Mouse (Mus musculus) ES-CJ7 (cell line): ENCODE data around the gene Rpusd1.
A peak's percentile ranks its signal among the peaks of the same experiment; 100 is the strongest.

ENCODE experiments used
- DNase-seq: peaks from one replicate; pipeline ENCODE4 v3.0.0; 2011; ENCODE audit warnings: low read depth, low spot score

Gene Rpusd1

DNA sequence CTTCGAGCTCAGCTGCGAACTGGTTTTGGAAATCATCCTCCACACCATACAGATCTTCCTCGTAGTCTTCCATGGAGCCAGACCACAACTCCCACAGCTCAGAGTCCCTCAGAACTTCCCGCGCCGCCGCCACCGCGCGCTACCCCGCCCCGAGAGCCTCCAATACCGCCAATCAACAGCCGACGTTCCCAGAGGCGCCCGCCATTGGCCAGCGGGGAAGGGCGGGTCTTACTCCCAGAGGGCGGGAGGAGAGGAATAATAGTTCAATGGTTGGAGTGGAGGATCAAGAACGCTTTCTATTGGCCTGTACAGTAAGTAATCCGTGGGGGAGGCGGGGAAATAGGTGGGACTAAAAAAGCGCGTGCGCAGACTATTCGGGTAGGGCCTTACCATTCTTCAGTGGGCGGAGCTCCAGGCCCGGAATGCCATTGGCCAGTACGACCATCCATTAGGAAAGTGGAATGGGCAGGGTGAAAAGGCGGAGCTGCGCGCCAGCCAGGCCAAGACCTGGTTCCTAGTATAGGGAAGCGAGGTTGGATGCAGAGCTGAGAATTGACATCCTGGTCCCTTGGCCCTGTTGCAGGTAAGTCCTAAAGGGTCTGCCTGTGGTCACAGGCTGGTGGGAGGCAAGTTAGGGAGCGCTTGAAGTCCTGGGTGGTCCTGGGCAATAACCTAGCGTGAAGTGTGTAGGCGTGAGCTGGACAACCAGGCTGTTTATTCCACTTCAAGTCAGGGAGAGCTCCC, at the start of gene Rpusd1, which contains the start of gene Chtf18:
TSS of gene Rpusd1 (plus strand) at position 406 of the 744 bp plus-strand sequence.
TSS of gene Chtf18 (minus strand) at position 155 of the 744 bp plus-strand sequence.
- DNase-seq, result peak; percentile 100

DNA sequence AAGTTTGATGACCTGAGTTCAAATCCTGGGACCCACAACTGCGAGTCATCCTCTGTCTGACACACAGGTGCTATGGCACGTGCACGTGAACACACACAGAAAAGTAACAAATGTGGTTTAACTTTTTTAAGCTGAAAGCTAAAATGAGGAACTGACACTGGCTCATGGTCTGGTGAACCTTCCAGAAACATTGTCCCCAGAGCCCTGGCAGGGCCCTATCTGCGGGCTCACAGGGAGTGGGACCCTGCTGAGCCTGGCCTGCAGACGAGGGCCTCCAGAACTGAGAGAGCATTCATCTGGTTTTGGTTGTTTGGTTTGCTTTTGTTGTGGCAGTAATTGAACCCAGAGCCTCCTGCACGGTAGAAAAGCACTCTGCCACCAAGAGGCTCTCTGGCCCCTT, 49.5 kb upstream of the Rpusd1 start:
- DNase-seq, result no peak

DNA sequence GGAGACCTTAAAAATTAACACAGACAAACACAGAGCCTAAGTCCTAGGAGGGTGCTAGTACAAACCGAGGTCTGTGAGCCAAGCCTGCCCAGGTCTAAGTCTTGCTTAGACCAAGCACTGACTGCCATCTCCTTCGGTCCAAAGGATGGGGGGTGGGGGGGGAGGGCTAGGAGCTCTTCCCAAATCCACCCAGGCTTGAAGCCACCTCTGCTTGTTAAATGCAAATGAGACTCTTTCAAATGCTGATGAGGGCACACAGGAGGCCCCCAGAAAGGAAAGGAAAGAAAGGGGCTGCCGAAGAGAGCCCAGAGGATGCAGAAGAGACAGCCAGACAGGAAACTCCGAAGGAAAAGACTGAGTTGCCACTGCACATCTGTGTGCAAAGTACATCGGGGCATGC, 47.7 kb upstream of the Rpusd1 start:
- peak; percentile 90 for DNase-seq

DNA sequence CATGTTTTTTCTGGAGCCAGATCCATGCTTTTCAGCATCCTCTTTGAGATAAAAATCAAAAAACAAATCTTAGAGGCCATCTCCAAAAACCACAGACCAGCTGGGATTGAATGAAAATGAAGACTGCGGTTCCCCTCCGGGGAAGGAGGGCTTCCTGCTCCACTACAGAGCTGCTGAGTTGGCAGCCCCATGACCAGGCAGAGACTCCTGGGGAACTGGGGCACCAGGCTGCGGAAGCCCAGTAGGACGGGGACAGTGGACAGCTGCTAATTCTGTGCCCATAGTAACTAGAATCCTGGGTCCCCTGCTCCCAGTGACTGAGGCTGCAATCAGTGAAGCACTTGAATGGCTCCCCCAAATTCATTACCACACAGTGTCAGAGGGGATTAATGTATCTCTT, 45.8 kb upstream of the Rpusd1 start:
- no peak for DNase-seq

DNA sequence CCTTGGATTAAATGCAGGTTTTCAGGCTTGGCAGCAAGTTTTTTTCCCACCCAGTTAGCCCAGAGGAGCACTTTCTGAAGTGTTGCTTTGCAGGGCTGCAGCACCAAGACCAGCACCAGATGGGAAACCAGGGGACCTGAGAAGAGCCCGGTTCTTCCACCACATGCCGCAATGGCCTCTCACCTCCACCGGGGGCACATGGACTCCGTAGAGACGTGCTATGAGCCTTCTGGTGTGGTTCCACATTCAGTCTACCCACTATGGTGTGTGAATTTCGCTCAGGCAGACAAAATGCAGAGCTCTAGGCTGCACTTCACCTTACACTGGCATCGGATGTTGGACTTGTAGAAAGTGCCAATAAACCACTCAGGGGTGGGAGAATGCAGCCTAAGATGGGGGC, 41.1 kb upstream of the Rpusd1 start:
- peak; percentile 45 for DNase-seq

DNA sequence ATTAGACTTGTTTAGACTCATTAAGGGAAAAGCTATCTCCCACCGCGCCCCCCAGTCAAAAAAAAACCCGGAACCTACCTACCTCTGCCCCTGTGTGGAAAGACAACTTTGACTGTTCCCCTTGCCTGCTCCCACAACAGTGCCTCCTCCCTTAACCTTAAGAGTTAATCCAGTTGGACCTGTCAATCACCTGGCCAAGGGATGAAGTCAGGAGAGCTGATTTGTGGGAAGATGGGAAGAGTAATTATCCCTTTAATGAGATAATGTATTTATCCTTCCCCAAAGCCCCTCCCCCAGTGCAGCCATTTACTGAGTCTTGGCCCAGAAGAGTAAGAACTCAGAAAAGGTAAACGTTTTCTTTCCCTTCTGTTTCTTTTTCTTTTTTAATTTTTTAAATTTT, 38.5 kb upstream of the Rpusd1 start:
- no peak for DNase-seq

DNA sequence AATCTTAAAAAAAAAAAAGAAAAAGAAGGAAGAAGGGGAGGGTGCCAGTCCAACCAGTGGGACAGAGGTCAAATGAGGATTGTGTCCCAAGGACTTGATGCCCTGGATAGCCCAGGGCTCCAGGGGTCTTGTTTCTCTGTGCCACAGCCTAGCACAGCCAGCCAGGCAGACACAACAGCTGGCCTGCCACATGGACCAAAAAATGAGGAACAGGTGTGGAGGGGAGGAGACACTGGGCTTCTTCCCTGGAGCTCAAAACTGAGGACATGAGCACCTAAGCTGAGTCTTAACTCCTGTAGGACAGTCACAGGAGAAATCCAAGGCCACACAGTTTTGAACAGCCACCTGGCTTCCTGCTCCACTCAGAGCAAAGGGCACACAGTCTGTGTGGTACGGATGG, 31.2 kb upstream of the Rpusd1 start:
- no peak for DNase-seq

DNA sequence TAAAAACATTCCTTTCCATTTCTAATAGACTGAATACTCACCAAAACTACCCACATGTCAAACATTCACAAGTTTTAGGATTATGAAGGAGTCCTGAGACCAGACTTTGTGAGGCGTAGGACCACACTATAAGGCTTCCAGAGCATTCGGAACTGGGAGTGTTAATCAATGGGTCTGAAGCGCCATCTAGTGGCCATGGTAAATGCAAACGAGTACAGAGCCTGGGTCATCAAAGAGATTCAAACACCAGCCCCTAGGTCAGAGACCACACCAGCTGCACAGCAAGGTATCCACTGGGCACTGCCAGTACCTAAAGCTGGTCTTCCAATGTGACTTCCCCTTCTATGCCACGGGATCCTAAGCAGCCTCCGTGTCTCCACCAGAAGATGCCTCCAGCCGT, 29.0 kb upstream of the Rpusd1 start:
- DNase-seq, result peak; percentile 74

DNA sequence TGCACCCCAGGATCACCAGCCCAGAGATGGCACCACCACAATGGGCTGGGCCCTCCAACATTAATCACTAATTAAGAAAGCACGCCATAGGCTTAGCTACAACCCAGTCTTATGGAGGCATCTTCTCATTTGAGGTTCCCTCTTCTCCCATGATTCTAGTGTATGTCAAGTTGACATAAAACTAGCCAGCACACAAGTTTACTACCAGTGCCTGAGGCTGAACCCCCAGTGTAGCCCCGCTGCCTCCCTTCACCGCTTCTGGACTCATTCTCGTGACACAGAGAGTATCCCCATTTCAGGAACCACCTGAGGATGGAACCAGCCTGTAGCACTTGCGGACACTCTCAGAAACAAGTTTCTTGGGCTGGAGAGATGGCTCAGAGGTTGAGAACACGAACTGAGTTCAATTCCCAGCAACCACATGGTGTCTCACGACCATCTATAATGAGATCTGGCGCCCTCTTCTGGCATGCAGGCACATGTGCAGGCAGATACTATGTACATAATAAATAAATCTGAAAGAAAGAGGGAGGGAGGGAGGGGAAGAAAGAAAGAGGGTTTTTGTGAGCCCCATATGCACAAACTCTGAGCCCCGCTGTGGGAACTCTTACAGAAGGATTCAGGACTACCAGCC, 26.5 kb upstream of the Rpusd1 start:
- peak; percentile 77 for DNase-seq

DNA sequence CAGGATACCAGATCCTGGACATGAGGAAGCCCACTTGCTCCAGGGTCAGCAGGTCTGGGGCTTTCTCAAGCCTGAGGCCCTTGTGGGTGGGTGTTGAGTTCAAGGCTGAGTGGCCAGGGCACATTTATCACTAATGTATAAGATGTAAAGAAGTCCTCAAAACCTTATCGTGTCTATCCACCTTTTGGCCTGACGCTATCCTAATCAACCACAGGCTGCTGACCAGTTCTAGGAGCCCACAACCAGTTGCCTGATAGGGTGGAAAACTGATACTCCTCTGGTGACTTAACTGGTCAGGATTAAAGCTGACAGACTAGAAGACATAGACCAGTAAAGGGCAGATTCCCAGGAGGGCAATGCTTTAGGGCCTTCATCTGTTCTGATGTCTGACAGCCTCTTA, 17.5 kb upstream of the Rpusd1 start:
- DNase-seq, result no peak

DNA sequence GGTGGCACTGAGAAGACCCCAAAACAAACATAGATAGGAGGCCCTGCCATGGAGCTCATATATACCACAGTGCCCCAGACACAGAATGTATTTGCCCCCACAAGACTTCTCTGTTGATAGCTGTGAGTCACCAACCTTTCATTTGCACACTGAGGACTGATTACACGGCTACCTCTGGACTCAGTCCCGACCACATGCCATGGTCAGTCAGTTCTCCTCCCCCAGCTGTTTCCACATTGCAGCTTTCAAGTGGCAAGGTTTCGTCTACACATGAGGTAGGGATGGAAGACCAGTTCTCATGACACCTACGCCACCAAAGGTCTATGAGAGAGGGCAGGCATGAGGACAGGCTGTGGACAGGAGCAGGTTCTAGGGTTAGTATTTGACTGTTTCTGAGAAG, 16.3 kb upstream of the Rpusd1 start:
- DNase-seq, result no peak

DNA sequence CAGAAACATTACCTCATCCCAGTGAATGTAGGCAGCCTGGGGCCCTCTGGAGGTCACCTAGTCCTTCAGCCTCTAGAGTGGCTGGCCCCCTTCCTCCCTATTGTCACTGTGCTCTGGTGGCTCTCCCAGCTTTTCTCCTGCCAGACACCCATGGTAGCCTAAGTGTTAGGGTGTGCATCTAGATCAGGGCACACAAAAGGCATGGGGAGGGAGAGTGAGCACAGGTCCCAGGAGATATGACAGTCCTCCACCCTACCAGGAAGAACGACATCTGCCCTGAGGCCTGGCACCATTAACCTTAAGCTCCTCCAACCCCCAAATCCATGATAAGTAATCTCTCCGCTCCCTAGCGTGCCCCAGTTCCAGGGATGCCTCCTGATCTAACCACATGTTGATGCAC, 11.8 kb upstream of the Rpusd1 start:
- no peak for DNase-seq

DNA sequence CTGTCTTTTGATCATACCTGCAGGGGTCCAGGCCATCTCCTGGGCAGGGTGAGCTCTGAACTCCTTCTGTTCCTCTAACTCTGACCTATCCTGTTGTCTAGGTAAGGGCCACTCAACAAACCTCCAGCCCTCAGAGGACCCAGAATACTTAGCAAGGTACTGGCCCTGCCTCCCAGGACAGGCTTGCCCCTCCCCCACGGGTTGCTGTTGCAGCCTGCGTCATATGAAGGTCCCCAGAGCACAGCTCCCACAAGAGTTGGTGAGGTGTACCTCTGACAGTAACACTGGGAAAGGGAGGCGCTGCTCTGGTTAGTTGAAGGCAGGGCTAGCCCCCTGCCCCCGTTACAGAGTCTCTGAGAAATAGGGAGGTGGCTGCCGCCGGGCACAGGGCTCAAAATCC, 11.3 kb upstream of the Rpusd1 start:
- no peak for DNase-seq

DNA sequence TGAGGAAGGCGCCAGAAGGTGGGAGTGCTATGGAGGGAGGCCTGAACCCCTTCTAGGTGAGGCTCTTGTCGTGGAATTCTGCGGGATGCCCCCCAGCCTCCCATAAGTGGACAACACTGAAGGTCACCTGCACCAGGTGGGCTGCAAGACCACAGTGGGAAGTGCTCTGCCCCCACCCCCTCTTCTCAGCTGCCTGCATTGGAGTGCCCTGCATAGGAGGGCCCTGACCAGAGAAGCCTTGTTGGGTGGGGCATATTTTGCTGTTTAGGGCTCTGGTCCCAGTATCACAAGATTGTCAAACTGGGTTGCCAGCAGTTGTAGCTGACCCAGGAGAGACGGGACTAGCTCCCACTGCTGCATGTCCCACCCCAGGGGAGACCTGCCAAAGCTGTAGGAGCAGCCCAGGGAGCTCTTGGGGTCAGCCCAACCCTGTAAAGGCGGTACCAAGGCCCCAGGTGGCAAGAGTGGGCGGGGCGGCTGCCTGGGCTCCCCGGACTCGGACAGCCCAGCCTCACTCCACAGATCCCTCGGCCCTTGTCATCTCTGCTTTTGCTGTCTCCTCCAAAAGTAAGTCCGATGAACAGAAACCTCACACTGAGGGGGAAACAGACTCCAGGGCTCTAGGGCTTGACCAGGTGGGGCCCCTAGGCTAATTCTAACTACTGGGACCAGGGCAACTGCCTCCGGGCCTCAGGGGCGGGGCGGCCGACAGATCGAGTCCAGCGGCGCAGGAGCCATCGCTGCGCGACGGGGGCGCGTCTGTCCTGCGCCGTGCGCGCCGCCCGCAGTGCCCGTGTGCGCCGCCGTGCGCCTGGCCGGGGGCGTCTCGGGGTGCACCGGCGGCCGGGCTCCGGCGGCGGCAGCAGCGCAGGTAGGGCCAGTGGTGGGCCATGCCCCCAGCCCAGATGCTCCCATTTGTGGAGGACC, 10.5 kb upstream of the Rpusd1 start, which contains the start of gene Gng13:
TSS of gene Gng13 (plus strand) at position 461 of the 927 bp plus-strand sequence.
- DNase-seq, result no peak

DNA sequence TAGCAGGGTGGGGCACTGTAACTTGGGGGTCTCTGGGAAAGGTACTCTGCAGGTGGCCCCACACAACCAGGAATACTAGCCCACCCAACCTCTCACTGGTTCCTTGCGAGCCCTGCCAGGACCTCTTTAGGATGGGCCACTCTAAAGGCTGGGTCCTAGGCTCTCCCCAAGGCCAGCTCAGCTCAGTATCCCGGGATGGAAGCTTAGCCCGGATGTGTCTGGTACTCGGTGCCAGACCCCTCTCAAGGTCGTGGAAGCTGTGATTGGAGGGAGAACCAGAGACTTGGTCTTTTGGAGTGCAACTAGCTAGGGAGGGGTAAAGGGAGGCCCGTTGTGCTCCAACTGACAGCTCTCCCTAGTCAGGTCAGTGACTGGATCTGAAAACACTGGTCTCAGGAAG, 9.8 kb upstream of the Rpusd1 start:
- DNase-seq, result peak; percentile 33

DNA sequence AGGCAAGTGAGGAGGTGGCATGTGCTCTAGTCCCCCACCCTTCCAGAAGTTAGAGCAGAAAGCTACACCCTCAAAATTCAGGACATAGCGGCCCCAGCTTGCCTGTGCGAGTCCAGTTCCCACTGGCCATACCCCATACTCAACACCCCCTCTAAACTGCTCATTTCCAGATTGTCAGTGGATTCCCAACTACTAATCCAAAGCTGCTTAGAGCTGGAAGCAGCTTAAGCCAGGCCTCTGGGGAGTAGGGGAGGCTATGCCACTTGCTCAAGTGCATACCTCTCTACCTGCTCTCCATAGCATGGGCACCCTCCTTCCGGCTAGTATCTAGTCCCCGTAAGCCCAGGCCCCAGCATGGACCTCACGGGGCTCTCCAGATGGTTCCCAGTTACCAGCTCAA, 6.0 kb upstream of the Rpusd1 start:
- DNase-seq, result no peak

DNA sequence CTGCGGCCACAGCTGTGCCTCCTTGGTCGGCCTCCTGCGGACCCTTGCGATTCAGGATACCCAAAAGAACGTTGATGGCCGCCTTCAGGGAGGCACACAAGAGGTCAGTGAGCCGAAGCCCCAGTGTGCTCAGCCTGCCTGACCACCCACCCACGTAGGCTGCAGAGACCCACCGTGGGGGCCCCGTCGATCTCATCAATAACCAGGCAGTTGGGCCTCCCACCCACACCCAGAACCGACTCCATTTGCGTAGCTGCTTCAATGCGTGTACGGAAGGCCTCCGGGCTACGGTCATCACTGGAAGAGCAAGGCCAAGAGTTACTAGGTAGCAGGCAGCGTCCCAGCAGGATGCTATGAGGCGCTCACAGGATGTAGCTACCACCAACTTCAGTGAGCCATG, 4.0 kb upstream of the Rpusd1 start:
- DNase-seq, result no peak

DNA sequence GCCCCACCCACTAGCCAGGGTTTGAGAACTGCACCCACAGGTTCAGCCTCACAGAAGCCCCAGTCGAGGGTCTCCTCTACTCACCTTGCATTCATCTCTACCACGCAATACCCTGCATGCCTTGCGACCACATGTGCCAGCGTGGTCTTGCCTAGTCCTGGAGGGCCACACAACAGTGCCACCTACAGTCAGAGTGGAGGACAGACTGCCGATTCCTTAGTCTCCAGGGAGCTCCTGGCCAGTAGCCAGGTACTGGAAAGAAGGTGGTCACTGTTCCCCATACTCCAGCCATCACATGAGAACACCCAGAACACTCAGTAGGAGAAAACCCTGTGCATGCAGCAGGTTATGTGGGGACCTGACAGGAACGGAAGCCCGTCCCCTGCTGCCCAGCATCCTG, 3.6 kb upstream of the Rpusd1 start:
- peak; percentile 79 for DNase-seq

DNA sequence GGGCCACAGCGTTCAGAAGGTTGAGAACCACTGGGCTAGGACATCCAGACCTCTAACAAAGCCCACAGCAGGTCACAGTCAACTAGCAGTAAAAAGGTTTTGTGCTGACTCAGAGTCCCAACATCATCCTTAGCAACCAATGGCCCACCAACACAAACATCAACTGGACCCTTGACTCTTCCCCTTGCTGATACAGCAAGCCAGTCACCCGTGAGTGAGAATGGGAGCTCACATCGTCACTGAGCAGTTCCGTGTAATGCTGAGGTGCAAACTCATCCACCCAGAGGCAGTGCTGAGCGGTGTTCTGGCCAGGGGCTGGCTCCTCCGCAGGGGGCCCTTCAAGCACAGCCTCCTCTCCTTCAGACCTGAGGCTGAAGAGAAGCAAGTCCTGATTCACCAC, 2.2 kb upstream of the Rpusd1 start:
- peak; percentile 22 for DNase-seq

DNA sequence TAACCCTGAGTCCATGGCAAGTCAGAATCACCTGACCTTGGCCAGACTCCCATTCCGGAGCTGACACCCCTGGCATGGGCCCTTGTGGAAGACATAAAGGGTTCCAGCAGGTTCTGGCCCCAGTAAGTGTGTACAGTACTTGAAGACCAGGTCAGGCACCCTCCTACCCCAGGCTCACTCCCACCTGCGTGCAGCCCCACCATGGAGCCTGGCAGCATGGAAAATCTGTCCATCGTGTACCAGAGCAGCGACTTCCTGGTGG, 470 bp downstream of the Rpusd1 start:
- DNase-seq, result no peak

DNA sequence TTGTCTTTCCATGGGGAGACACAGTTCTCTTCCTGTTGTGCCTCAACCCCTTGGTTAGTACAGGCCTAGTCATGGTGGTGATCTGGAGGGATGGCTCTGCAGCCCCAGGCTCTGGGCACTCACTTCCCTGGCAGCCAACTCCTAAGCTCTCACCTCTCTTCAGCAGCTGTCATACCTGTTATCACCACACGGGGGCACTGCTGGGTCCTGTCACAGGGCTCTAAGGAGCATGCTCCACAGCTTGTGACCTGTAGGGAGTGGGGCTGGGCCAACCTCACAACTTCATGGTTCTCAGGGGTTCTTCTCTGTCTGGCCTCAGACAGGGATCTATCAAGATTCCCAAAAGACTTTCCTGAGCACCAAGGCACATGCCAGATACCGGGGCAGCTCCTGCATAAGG, 4.6 kb downstream of the Rpusd1 start:
- peak; percentile 50 for DNase-seq

DNA sequence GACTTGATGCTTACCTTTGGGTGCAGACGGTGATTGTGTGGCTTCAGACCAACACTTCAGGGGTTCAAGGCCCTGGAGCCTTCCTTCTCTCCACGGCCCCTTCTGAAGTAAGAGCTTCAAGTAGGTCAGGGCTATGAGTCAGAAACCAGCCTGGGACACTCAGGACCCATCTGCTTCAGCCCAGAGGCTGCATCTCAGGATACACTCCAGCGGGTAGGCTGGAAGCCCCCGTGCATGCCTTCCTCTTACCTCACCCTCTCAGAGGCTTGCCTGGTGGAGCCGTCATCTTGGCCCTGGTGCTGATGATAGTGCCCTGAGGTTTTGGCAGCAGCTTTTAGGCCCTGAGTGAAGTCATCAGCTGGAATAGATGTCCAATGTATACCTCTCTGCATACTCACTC, 7.8 kb downstream of the Rpusd1 start:
- no peak for DNase-seq

DNA sequence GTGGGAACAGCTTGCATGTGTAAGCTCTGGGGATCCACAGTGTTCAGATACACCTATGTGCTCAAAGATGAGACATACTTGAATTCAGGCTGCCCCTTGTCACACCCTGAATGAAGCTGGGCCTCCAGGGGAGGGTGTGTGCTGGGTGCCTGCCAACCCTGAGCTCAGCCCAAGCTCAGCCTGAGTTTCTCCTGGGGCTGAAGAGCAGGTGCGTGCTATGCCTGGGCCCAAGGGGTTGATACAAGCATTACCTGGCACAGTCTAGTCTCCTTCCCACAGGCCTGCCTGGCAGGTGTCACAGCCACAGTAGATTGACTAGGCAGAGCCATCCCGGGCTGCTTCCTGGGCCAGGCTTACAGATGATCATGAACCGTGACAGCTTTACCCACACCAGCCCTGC, 8.3 kb downstream of the Rpusd1 start, which contains the start of gene Mslnl:
TSS of gene Mslnl (plus strand) at position 298 of the 400 bp plus-strand sequence.
- DNase-seq, result no peak
